Mouse (Mus musculus) brown adipose tissue, adult 24 weeks (tissue): Measurements from ENCODE around the gene Stat6. TPM values are rescaled to one million over a fixed set of nuclear protein-coding genes. Genes with fewer than 3 reads are reported as not detected.
A peak's percentile ranks its signal among the peaks of the same experiment; 100 is the strongest.

Experiments
- H3K27ac ChIP-seq: fragments of 200-500 bp; replicated peaks from 2 replicates; pipeline ENCODE4 v1.5.1; 2012; ENCODE audit warnings: low read depth, mild to moderate bottlenecking, low read length
- H3K4me1 ChIP-seq: fragments of 200-500 bp; 2 replicates; pipeline ENCODE4 v1.6.1; 2012; ENCODE audit warnings: low read length, mixed read lengths; ENCODE audit not compliant: control insufficient read depth, insufficient read depth, insufficient read length
- H3K4me3 ChIP-seq: fragments of 200-500 bp; 2 replicates; pipeline ENCODE4 v1.5.1; 2012; ENCODE audit warnings: low read depth, mild to moderate bottlenecking, low read length, moderate library complexity; ENCODE audit not compliant: insufficient read depth
- polyA plus RNA-seq: library from polyadenylated mRNA; stranded (reverse); fragments of >200 nt; gene quantifications from 2 replicates; pipeline ENCODE4 v1.2.4, GENCODE M21; 2012; ENCODE audit not compliant: missing spikeins, insufficient read depth, insufficient read length

Gene Stat6
- 24.7 and 28.8 TPM in 2 replicates for polyA plus RNA-seq

DNA sequence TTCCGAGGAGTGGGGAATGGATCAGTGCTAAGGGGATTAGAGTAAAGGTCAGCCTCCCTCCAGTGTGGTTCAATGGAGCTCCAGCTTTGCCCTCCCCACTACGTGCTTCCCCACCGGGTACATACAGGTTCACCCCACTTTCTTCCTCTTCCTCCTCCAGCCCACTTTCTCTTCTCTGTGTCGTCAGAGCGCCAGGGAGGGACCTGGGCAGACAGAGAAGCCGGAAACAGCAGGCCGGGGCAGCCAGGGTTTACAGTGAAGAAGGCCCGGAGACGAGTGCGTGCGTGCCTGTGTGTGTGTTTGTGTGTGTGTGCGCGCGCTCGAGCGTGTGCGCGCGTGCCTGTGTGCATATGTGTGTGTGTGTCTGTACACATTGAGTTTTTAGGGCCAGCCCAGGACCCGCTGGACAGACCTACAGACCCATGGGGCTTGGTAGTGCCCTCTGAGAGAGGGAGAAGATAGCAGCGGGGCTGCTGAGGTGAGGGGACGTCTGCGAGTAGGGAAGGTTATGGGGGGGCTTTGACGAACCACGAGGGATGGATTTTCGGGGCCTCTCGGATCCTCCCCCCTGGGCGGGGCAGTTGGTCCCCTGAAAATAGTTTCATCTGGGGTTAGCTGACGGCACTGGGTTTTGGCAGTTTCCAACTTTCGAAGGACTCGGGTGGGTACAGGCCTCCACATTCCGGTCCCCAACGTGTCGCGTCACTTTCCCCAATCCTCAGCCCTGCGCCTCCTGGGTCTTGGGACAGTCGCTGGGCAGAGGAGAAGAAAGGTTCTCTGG, at the start of gene Stat6:
Stat6 (plus strand) TSS at position 215 of the 781 bp plus-strand sequence.
- peak within 1 kb of the TSS; percentile 70 for H3K4me3 ChIP-seq
- H3K27ac ChIP-seq: peak within 1 kb of the TSS; percentile 94
- no peaks in the 10 kb centered on the region; the same call in 1 of the 2 replicates for H3K4me1 ChIP-seq

DNA sequence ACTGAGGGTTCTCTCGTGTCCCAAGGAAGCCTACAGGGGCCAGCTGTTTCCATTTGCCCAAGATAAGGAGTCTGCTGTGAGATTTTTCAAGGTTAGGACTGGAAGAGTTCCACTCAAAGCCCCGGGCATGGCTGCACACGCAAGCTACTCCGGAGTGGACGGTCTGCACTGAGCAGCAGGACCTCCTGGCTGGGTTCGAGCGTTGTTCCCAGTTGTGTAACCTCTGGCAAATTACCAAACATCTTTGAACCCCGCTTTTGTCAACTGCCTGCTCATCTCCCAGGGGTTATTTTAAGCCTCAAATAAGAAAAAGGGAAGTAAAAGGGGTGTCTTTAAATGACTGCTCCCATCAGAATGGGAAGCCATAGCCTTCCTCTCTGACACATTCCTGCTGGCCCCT, 48.4 kb upstream of the Stat6 start:
- peak overlapping the region; percentile 20; the same call in 1 of the 2 replicates for H3K27ac ChIP-seq
- peaks cover 12% of the 10 kb centered on the region for H3K4me1 ChIP-seq

DNA sequence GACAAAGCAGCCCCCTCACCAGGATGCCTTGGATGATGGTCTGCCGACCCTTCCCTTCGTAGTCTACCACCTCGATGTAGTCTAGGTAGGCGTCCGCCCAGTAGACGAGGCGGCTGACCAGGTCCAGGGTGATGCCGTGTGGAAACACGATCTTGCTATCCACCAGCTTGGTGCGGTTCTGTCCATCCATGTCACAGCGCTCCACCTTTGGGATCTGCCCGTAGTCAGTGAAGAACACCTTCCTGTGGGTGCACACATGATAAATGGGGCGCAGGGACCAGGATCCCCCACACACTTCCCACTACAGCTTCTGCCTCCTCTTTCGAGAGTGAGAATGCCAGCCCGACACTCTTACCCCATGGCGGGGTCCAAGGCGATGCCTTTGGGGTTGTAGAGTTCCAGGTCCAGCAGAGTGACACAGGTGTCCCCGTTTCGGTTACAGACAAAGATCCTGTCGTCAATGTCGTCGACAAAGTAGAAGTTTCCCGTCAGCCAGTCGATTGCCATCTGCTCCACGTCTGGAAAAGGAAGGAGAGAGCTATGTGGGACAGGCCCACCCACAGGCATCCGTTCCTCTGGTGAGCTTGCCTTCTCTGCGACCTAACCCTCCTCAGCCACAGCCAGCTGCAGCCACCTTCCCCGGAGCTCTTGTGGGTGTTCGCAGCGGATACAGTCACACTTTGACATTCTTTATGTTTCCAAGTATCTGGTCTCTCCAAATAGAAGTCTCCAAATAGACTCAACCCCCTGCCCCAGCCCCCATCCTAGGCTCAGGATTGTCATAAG, 47.7 kb upstream of the Stat6 start:
- peak overlapping the region; percentile 69 for H3K27ac ChIP-seq
- H3K4me3 ChIP-seq: no peak overlapping the region
- peaks cover 16% of the 10 kb centered on the region for H3K4me1 ChIP-seq

More for the DNA sequence above, 48.4 kb upstream of the Stat6 start:
- no peak overlapping the region for H3K4me3 ChIP-seq

DNA sequence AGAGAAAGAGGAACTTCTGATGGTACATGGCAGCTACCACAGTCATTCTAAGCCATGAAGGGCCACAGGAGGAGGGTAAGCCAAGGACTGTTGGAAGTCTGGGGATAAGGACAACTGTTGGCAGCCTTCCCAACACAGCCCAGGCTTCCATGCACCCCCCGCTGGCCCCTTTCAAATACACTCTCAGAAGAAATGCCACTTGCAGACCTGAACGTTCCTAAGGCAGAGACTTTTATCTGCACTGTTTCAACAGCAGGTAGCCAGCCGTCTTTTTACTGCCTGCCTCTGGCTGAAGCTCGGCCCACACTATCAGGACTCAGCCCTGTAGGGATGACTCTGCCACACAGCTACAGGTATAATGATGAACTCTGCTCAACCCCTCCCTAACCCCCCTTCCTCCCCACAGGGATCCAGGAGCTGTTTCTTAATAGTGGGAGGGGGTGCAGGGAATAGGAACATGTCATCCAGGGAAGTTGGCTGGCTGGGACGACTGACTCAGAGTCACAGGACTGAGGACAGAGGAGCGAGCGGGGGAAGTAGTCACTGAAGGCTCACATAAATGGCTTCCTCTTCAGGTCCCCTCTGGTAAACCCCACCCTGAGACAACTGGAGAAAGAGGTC, 46.4 kb upstream of the Stat6 start:
- Histone ChIP-seq H3K4me3 (no peak overlapping the region), H3K27ac (peak overlapping the region; percentile 59), H3K4me1 (peaks cover 23% of the 10 kb centered on the region)

DNA sequence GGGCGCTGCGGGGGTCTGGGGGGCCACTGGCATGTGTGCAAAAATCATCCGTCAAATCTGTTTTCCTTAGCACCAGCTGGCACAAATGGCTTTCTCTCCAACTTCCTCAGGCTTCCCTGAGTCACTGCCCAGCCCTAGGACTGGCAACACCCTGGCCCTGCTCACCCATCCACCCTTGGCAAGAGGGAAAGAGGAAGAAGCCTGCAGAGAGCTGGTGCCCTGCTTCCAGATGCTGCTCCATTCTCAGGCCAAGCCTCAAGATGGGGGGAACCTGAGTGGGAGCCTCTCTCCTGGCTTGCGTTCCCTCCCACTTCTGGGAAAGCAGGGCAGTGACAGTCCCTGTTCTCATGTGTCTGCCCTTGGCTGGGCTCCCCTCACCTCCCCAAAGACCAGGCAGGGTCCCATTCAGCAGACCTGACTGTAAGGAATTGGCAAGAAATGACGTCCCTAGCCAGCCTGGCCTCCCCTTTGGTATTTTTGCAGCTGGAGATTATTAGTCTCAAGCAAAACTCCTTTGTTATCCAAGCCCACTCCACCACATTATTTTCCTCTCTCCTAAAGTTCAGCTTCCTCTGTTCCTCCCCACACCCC, 45.4 kb upstream of the Stat6 start:
- peak overlapping the region; percentile 59 for H3K27ac ChIP-seq
- peaks cover 23% of the 10 kb centered on the region for H3K4me1 ChIP-seq
- H3K4me3 ChIP-seq: no peak overlapping the region

DNA sequence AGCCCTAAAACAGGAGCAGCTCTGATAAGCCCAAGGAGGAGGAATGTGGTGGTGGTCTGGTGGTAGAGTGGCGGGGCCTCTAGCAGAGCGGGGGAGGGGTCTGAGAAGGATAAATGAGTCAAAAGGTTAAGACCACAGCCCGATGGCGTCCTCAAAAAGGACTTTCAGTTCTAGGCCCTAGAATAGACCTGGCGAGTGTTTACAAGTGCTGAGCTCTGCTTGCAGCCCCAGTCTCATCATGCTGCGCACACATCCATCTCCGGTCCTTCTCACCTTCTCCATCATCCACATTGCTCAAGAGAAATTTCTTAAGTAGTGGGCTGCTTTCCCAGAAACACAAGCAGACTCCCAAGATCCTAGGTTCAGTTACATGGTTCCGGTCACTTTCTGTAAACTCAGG, 44.2 kb upstream of the Stat6 start:
- 0 out of 2 replicates have a peak overlapping the region, but pooled peaks have one; percentile 88 for H3K27ac ChIP-seq

DNA sequence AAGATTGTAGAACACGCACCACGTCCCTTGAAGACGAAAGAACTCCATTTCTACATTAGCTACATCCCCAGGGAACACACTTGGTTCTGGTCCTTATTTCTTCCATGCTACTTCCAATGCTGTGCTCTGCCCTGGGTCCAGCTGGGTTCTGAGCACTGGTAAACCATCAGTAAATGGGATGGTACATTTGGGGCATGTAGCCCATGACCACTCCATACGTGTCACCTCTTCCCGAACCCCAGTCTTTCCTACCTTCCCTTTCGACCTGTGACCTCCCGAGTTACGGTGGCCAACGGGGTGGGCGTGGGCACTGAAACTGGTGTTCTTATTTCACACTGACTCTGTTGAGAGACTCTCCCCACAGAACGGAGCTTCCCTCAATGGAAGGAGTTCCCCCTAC, 43.5 kb upstream of the Stat6 start:
- Histone ChIP-seq H3K4me3 (no peak overlapping the region), H3K27ac (peak overlapping the region; percentile 88), H3K4me1 (peaks cover 38% of the 10 kb centered on the region)

More for the DNA sequence above, 44.2 kb upstream of the Stat6 start:
- Histone ChIP-seq H3K4me3 (no peak overlapping the region), H3K4me1 (peaks cover 32% of the 10 kb centered on the region)

DNA sequence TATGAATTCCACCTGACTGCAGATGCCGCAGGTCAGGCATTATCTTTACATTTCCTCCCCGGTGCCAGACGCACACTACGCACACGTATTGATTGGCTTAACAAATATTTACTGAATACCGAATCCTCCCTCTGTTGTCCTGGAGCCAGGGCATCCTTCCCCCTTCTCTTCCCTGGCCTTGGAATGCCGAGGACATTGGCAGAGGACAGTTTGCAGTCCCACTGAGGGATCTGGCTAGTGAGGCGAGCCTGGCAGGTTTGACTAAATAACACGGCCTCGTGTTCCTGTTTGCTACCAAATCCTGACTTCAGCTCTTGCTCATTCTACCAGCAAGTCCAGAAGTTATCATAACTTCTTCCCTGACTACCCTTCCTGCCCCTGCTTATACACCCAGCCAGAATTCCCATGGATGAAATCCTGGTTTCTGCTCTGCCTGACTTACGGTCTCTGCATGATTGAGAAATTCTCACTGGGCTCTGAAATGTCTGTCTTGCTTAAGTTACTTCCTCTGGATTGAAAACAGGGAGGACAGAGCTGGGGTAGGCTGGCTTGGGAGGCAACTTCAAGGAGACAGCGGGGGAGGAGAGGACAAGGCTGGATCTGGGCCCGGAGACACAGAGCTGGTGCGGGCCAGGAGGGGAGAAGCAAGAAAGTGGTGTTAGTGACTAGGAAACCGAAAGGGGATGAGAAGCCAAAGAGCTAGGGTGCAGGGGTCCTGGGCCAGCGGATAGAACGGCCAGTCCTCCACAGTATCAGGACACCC, 42.8 kb upstream of the Stat6 start:
- peak overlapping the region; percentile 88 for H3K27ac ChIP-seq
- peaks cover 45% of the 10 kb centered on the region for H3K4me1 ChIP-seq
- H3K4me3 ChIP-seq: no peak overlapping the region

DNA sequence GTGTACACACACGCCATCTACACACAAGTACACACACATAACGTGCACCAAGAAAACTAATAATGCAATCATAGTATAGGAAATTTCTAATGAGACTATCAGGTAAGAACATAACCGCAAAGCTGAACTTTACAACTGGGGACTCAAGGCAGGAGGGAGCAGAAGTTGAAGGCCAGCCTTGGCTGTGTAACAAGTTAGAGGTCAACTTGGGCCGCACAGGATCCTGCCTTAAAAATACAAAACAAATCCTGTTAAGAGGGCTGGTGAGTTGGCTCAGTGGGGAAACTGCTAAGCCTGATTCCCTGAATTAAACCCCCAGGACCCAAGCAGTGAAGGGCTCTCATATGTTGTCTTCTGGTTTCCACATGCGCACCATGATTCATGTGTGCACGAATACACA, 40.6 kb upstream of the Stat6 start:
- H3K4me1 ChIP-seq: peaks cover 46% of the 10 kb centered on the region
- no peak overlapping the region for H3K4me3 ChIP-seq
- peak overlapping the region; percentile 41; the same call in 1 of the 2 replicates for H3K27ac ChIP-seq

DNA sequence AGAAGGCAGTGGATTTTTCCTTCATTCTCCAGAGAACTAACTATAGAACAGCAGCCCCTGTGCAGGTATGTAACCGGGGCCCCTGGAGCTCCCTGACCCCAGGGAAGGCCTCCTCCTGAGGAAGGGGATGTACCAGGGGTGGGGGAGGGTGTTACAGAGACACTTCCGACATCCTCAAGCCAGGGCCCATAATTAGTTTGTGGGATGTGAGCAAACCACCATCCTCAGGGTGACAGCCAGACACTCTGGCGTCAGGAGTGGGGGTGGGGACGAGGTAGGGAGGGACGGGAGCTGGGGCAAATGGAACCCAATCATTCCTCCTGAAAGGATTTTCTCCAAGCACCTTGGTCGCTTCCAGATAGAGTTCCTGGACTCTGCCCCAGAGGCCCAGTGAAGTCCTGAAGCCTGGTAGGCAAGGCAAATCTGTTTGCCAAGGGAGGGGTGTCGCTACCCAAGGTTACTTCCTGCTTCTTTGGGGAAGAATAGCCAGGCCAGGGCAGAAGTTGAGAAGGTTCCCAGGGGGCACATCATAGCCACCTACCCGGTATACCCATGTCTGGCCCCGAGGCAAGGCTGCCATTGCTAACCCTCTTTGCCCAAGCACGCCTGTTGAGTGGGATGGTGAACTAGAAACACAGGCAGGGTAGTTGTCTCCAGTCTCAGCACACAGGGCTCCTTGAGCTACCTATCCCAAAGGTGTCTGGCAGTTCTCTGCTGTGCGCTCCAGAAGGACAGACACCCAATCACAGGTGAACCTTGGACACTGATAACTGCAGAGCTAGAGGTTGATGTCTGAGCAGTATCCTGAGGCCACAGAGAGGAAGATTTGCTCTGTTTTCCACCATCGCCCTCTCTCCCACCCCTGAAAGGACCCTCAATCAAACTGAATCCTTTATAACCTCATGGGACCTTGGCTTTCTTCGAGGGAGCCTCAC, 39.1 kb upstream of the Stat6 start:
- H3K4me1 ChIP-seq: peaks cover 44% of the 10 kb centered on the region
- H3K27ac ChIP-seq: peak overlapping the region; percentile 71
- H3K4me3 ChIP-seq: no peak overlapping the region

DNA sequence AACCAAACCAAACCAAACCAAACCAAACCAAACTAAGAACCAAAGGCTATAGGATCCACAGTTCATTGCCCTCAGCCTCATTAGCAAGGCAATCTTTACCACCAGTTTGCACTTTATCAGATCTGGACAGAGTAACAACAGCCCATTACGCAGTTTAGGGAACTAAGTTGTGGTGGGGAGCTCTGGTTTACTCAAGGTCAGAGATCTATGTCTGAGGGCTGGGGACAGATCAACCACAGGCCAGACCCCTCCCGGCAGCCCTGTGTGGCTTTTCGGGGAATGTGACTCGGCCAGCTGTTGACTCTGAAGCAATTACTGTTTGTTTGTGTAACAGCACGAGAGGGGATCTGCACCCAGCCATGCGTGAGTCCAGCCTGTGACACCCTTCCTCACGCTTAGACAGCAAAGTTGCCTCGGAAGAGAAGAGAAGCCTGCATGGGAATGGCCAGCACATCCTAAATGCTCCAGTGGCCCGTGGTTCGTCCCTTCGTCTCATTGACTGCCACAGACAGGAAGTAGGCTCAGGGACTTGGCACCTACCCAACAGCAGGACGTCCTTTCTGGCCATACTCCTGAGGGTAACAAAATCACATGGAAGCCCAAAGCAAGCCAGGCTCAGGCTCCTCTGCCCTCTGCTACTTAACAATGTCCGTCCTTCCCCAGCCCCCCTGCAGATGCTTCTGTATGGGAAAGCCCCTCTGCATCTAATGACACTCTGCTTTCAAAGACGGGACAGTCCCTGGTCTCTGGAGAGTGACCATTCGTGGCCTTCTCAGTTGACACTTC, 38.1 kb upstream of the Stat6 start:
- H3K4me3 ChIP-seq: no peak overlapping the region
- peaks cover 37% of the 10 kb centered on the region for H3K4me1 ChIP-seq
- H3K27ac ChIP-seq: peak overlapping the region; percentile 50

DNA sequence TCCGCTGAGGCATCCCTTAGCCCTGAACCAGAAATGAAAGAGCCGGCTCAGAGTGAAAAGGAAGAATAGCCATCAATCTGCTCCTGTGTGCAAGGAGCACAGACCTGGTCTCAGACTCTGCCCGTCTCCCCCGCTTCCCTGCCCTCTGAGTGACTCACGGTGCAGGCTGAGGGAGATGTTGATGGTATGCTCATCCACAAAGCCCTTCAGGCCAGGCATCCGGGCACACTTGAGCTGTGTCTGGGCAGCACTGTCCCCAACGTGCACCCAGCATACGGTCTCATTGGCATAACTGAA, 37.6 kb upstream of the Stat6 start:
- H3K4me3 ChIP-seq: no peak overlapping the region
- H3K27ac ChIP-seq: peak overlapping the region; percentile 50; the same call in 1 of the 2 replicates
- H3K4me1 ChIP-seq: peaks cover 35% of the 10 kb centered on the region

DNA sequence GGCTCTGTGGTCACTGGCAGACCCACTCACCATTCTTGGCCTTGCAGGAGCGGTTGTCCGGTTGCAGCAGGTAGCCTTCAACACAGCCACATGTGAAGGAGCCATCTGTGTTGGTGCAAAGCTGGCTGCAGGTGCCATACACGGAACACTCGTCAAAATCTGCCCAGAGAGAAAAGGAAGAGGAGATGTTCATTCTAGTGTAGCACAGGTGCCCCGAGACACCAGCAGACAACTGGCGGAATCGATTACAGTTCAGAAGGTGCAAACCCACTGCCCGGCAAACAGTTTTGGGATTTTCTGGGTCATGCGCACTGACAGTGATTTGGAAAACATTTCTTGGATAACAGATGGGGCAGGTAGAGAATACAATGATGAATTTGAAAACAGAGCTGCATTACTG, 37.0 kb upstream of the Stat6 start:
- Histone ChIP-seq H3K4me1 (peaks cover 32% of the 10 kb centered on the region), H3K27ac (no peak overlapping the region), H3K4me3 (no peak overlapping the region)
